Mouse (Mus musculus) midbrain, embryonic 14.5 days (tissue): Measurements from ENCODE around the gene Il3. TPM values are rescaled to one million over a fixed set of nuclear protein-coding genes. Genes with fewer than 3 reads are reported as not detected.
A peak's percentile ranks its signal among the peaks of the same experiment; 100 is the strongest.

ENCODE experiments used
- ATAC-seq: fragments of 200-750 bp; cut with Nextera tagmentation; 2 replicates; pipeline ENCODE4 v1.8.0; 2017; ENCODE audit warnings: moderate number of reproducible peaks, moderate library complexity; ENCODE audit not compliant: low FRiP score, low TSS enrichment
- DNase-seq: peaks from one replicate; pipeline ENCODE4 v3.0.0-alpha.2; 2015
- H3K27ac ChIP-seq: fragments of 300-500 bp; sonication (generic); replicated peaks from 2 replicates; pipeline ENCODE4 v1.5.1; 2014; ENCODE audit warnings: mild to moderate bottlenecking, low read depth, low read length, moderate library complexity
- H3K27me3 ChIP-seq: fragments of 300-500 bp; sonication (generic); 2 replicates; pipeline ENCODE4 v1.6.1; 2014; ENCODE audit warnings: low read length, control low read depth, mixed read lengths; ENCODE audit not compliant: control insufficient read depth, insufficient read depth
- H3K36me3 ChIP-seq: fragments of 300-500 bp; sonication (generic); 2 replicates; pipeline ENCODE4 v1.6.1; 2014; ENCODE audit warnings: low read length, control low read depth; ENCODE audit not compliant: control insufficient read depth, insufficient read depth
- H3K4me1 ChIP-seq: fragments of 300-500 bp; sonication (generic); 2 replicates; pipeline ENCODE4 v1.6.1; 2014; ENCODE audit warnings: mild to moderate bottlenecking, antibody characterized with exemption, low read length, control low read depth; ENCODE audit not compliant: control insufficient read depth, insufficient read depth
- H3K4me2 ChIP-seq: fragments of 300-500 bp; sonication (generic); 2 replicates; pipeline ENCODE4 v1.6.1; 2014; ENCODE audit warnings: mild to moderate bottlenecking, low read length, moderate library complexity
- H3K4me3 ChIP-seq: fragments of 300-500 bp; sonication (generic); replicated peaks from 2 replicates; pipeline ENCODE4 v1.5.1; 2014; ENCODE audit warnings: low read depth, low read length
- H3K9ac ChIP-seq: fragments of 300-500 bp; sonication (generic); replicated peaks from 2 replicates; pipeline ENCODE4 v1.6.1; 2014; ENCODE audit warnings: mild to moderate bottlenecking, low read length, moderate library complexity
- H3K9me3 ChIP-seq: fragments of 300-500 bp; sonication (generic); 2 replicates; pipeline ENCODE4 v1.6.1; 2016; ENCODE audit warnings: low read length, control low read depth, mixed read lengths; ENCODE audit not compliant: control insufficient read depth
- WGBS: fragments of 180-500 bp; shearing (Covaris S2); extraction: QIAGEN DNeasy Blood & Tissue Kit; methylation state at CpG from one replicate; pipeline ENCODE4 v1.1.7; 2014; 5-methylcytosine and 5-hydroxymethylcytosine counted together
- polyA plus RNA-seq: library from polyadenylated mRNA; unstranded; fragments of >200 nt; fragmentation: Nextera tagmentation; extraction: Ambion mirVana; gene quantifications from 2 replicates; pipeline ENCODE4 v1.2.1, GENCODE M21; 2014

The Il3 gene
- polyA plus RNA-seq, 1 experiment from 2014 or later, result not detected

GRCm38 (mm10) chr11:54296734-54297133 lies 29.7 kb upstream of the Il3 start:
- DNase-seq (no peak), ATAC-seq (no peak)
- 93% methylated on average over 1 of the region's 1 CpGs for WGBS
- Histone ChIP-seq H3K27ac (no peak overlapping the region), H3K4me1 (no peaks in the 10 kb centered on the region), H3K27me3 (no peaks in the 10 kb centered on the region), H3K36me3 (no peaks in the 10 kb centered on the region), H3K4me2 (no peak overlapping the region), H3K9me3 (no peaks in the 10 kb centered on the region), H3K4me3 (no peak overlapping the region), H3K9ac (no peak overlapping the region)

DNA sequence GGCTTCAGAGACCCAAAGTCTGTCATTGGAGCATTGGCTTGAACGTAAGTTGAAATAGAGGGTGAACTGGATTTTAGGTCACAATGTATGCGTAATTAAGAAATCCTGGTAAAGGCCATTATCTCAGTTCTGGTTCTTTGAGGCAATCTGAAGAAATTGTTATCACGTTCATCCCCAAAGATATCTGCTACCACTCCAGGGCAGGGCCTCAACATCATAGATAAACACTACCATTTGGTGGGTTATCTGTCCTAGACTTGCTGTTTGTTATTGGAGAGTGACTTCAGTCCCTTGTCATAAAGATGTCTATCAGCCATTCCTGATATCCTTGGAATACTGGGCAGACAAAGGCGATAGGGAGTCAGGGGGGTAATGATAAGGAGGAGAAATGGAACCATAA lies 28.9 kb upstream of the Il3 start:
- Histone ChIP-seq H3K4me2 (no peak overlapping the region), H3K4me1 (no peaks in the 10 kb centered on the region), H3K36me3 (no peaks in the 10 kb centered on the region), H3K9me3 (no peaks in the 10 kb centered on the region), H3K27me3 (no peaks in the 10 kb centered on the region), H3K4me3 (no peak overlapping the region), H3K9ac (no peak overlapping the region), H3K27ac (no peak overlapping the region)
- DNase-seq (no peak), ATAC-seq (no peak)
- 81% methylated on average over 4 of the region's 4 CpGs for WGBS

DNA sequence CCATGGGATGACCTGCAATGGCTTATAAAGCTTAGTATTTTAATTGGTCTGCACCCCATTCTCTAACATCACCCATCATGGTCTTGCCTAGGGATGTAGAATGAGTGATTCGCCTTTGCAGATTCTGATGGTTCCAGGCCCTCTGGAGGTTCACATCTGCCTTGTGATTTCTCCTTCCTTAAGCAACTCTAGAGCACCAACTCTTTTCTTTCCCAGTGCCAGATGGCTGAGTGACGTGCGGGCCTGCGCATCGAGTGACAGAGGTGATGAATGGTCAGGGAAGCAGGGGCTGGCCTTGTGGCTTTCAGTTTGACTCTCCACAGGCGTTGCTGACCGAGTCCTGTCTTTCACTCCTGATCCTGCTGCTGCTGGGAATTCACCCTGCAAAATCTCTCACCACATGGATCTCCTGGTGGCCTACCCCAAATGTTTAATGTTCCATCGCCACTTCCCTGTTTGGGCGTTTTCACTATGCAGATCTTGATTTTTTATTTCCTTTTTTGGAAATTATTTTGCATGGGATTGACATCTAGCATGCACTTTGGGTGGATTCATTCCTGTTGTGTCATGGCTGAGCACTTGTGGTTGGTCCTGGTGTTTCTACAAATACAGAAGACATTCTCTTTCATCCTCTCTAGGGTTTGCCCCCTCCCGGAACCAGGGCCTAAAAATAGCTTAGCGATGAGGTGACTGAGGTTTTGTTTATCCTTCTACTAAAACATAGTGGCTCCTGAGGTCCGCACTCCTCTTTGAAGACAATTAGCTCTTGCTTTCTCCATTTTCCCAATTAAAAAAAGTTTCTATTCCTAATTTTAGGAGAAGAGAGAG lies 27.1 kb upstream of the Il3 start:
- Histone ChIP-seq H3K9me3 (no peaks in the 10 kb centered on the region), H3K36me3 (no peaks in the 10 kb centered on the region), H3K4me2 (no peak overlapping the region), H3K27ac (no peak overlapping the region), H3K27me3 (no peaks in the 10 kb centered on the region), H3K4me1 (no peaks in the 10 kb centered on the region), H3K4me3 (no peak overlapping the region), H3K9ac (no peak overlapping the region)
- 84% methylated on average over 12 of the region's 12 CpGs for WGBS
- ATAC-seq (no peak), DNase-seq (no peak)

GRCm38 (mm10) chr11:54292163-54292562 lies 25.1 kb upstream of the Il3 start:
- ATAC-seq (no peak), DNase-seq (no peak)
- no peak overlapping the region for H3K27ac ChIP-seq
- no peaks in the 10 kb centered on the region for H3K27me3 ChIP-seq
- no peaks in the 10 kb centered on the region for H3K36me3 ChIP-seq
- H3K4me3 ChIP-seq, result no peak overlapping the region
- H3K4me1 ChIP-seq, result no peaks in the 10 kb centered on the region
- WGBS, result 91% methylated on average over 2 of the region's 2 CpGs
- no peak overlapping the region for H3K4me2 ChIP-seq
- H3K9me3 ChIP-seq, result no peaks in the 10 kb centered on the region
- H3K9ac ChIP-seq, result no peak overlapping the region

GRCm38 (mm10) chr11:54287821-54288453 lies 20.9 kb upstream of the Il3 start:
- no peak for ATAC-seq
- WGBS, result 89% methylated on average over 8 of the region's 8 CpGs

DNA sequence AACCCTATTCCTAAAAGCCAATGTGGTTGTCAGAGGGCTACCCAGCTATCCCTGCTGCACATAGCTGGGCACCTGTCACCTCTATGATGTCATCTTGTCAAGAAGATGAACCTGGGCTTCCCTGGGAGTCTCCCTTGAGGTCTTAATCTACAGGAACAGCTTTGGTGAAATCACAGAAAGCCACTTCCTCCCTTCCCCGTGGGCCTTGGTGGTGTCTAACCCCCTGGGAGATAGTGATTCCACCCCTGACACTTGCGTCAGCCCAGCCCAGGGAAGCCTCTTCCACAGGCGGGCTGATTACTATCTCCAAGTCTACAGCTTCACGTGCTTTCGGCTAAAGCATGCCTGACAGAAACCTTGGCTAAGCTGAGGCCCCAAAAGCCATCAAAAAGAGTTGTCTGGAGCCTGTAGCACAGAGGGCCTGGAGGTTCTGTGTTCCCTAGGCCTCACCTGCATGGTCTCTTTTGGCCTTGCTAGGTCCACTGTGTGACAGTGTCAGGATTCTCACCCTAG lies 4.4 kb upstream of the Il3 start:
- Histone ChIP-seq H3K27me3 (no peaks in the 10 kb centered on the region), H3K9ac (no peak overlapping the region), H3K36me3 (no peaks in the 10 kb centered on the region), H3K9me3 (no peaks in the 10 kb centered on the region), H3K4me1 (no peaks in the 10 kb centered on the region), H3K4me3 (no peak overlapping the region), H3K4me2 (no peak overlapping the region), H3K27ac (no peak overlapping the region)
- WGBS, result 86% methylated on average over 5 of the region's 5 CpGs
- DNase-seq (no peak), ATAC-seq (no peak)

More at GRCm38 (mm10) chr11:54287821-54288453, 20.9 kb upstream of the Il3 start:
- Histone ChIP-seq H3K27me3 (no peaks in the 10 kb centered on the region), H3K4me2 (no peak overlapping the region), H3K9ac (no peak overlapping the region), H3K9me3 (no peaks in the 10 kb centered on the region), H3K4me3 (no peak overlapping the region), H3K4me1 (no peaks in the 10 kb centered on the region), H3K36me3 (no peaks in the 10 kb centered on the region), H3K27ac (no peak overlapping the region)
- no peak for DNase-seq

GRCm38 (mm10) chr11:54269191-54269896 lies 2.3 kb upstream of the Il3 start:
- Histone ChIP-seq H3K4me2 (no peak overlapping the region), H3K9ac (no peak overlapping the region), H3K9me3 (no peaks in the 10 kb centered on the region), H3K4me3 (no peak overlapping the region), H3K27me3 (no peaks in the 10 kb centered on the region), H3K27ac (no peak overlapping the region), H3K36me3 (no peaks in the 10 kb centered on the region), H3K4me1 (no peaks in the 10 kb centered on the region)
- no peak for ATAC-seq
- 86% methylated on average over 3 of the region's 3 CpGs for WGBS
- DNase-seq, result no peak

GRCm38 (mm10) chr11:54264542-54264941 lies 2.5 kb downstream of the Il3 start:
- H3K36me3 ChIP-seq, result no peaks in the 10 kb centered on the region
- DNase-seq (peak; percentile 77), ATAC-seq (no peak)
- no peaks in the 10 kb centered on the region for H3K4me1 ChIP-seq
- no peak overlapping the region for H3K27ac ChIP-seq
- WGBS, result 57% methylated on average over 2 of the region's 2 CpGs
- no peaks in the 10 kb centered on the region; the same call in 1 of the 2 replicates for H3K9me3 ChIP-seq
- no peak overlapping the region for H3K4me3 ChIP-seq
- no peak overlapping the region for H3K4me2 ChIP-seq
- no peaks in the 10 kb centered on the region for H3K27me3 ChIP-seq
- H3K9ac ChIP-seq, result no peak overlapping the region
